8 mouse cellular contexts compared by ENCODE assay signal in genomic region chr19:53676228-53676627, GRCm38 (mm10). TPM values are rescaled to one million over a fixed set of nuclear protein-coding genes. Genes with fewer than 3 reads are reported as not detected.
DNase-seq lines count a peak whose midpoint lies in the region; ATAC-seq lines count a peak whose summit lies in the region.

No protein-coding gene starts in this region.

- WGBS in kidney, embryonic 16.5 days = under 1% methylated on average over 26 of the region's 26 CpGs
- WGBS in embryonic facial prominence, embryonic 13.5 days = 2% methylated on average over 26 of the region's 26 CpGs
- 1% methylated on average over 26 of the region's 26 CpGs for WGBS in intestine, embryonic 14.5 days
- WGBS in neural tube, embryonic 13.5 days = under 1% methylated on average over 26 of the region's 26 CpGs

- H3K4me3 ChIP-seq in kidney, embryonic 16.5 days (ENCODE audit: low read length) = peak overlapping the region; percentile 70
- H3K4me3 ChIP-seq in embryonic facial prominence, embryonic 13.5 days = peak overlapping the region; percentile 68
- peak overlapping the region; percentile 46 for H3K4me3 ChIP-seq in intestine, embryonic 14.5 days (ENCODE audit: low read depth, low read length)
- H3K4me3 ChIP-seq in neural tube, embryonic 13.5 days = peak overlapping the region; percentile 61

- H3K27me3 ChIP-seq in kidney, embryonic 16.5 days (ENCODE audit: insufficient read depth, low read length) = peaks cover 55% of the 10 kb centered on the region
- H3K27me3 ChIP-seq in embryonic facial prominence, embryonic 13.5 days = peaks cover 63% of the 10 kb centered on the region
- H3K27me3 ChIP-seq in intestine, embryonic 14.5 days (replicated peaks; ENCODE audit: control insufficient read depth, insufficient read depth, low read length) = peaks cover 70% of the 10 kb centered on the region
- H3K27me3 ChIP-seq in neural tube, embryonic 13.5 days = peaks cover 78% of the 10 kb centered on the region

- H3K27ac ChIP-seq in kidney, embryonic 16.5 days (ENCODE audit: low read length) = no peak overlapping the region
- no peak overlapping the region for H3K27ac ChIP-seq in embryonic facial prominence, embryonic 13.5 days
- H3K27ac ChIP-seq in intestine, embryonic 14.5 days (ENCODE audit: low read depth) = no peak overlapping the region
- no peak overlapping the region for H3K27ac ChIP-seq in neural tube, embryonic 13.5 days (replicated peaks)

- DNase-seq in kidney, postnatal 14 days = no peak
- peak; percentile 68 for DNase-seq in intestine, embryonic 14.5 days (ENCODE audit: low spot score)
- no peak for DNase-seq in ovary, adult 18-20 months (ENCODE audit: low spot score)
- no peak for DNase-seq in right cerebral cortex, postnatal 25 days
- no peak for DNase-seq in left cerebral cortex, adult 11 months (ENCODE audit: low spot score)

- H3K4me1 ChIP-seq in kidney, embryonic 16.5 days (ENCODE audit: insufficient read depth, low read length) = peaks cover 8% of the 10 kb centered on the region
- H3K4me1 ChIP-seq in embryonic facial prominence, embryonic 13.5 days = peaks cover 22% of the 10 kb centered on the region
- peaks cover 9% of the 10 kb centered on the region for H3K4me1 ChIP-seq in intestine, embryonic 14.5 days (replicated peaks; ENCODE audit: control insufficient read depth, insufficient read depth, low read length)
- peaks cover 27% of the 10 kb centered on the region for H3K4me1 ChIP-seq in neural tube, embryonic 13.5 days (replicated peaks)

- peak overlapping the region; percentile 100 for H3K4me2 ChIP-seq in kidney, embryonic 16.5 days (replicated peaks; ENCODE audit: low read depth, low read length)
- peak overlapping the region; percentile 99 for H3K4me2 ChIP-seq in embryonic facial prominence, embryonic 13.5 days
- peak overlapping the region; percentile 100 for H3K4me2 ChIP-seq in intestine, embryonic 14.5 days (ENCODE audit: low read length)
- H3K4me2 ChIP-seq in neural tube, embryonic 13.5 days = peak overlapping the region; percentile 100

- ATAC-seq in kidney, embryonic 16.5 days (ENCODE audit: low FRiP score, low TSS enrichment) = peak; percentile 47; the same call in 1 of the 2 replicates
- no peak for ATAC-seq in embryonic facial prominence, embryonic 13.5 days (ENCODE audit: insufficient number of reproducible peaks, insufficient read depth, low FRiP score, low TSS enrichment, low read depth)
- ATAC-seq in intestine, embryonic 14.5 days (replicated peaks; ENCODE audit: low FRiP score, low TSS enrichment, low read depth) = 0 out of 2 replicates have a peak, but pooled peaks have one; percentile 53
- ATAC-seq in neural tube, embryonic 13.5 days (ENCODE audit: low read depth) = peak; percentile 55; the same call in 1 of the 2 replicates

- no peaks in the 10 kb centered on the region for H3K9me3 ChIP-seq in kidney, embryonic 16.5 days (ENCODE audit: low read length)
- H3K9me3 ChIP-seq in embryonic facial prominence, embryonic 13.5 days = no peaks in the 10 kb centered on the region
- no peaks in the 10 kb centered on the region for H3K9me3 ChIP-seq in intestine, embryonic 14.5 days (ENCODE audit: control insufficient read depth, low read length)
- H3K9me3 ChIP-seq in neural tube, embryonic 13.5 days = no peaks in the 10 kb centered on the region

- H3K36me3 ChIP-seq in kidney, embryonic 16.5 days (ENCODE audit: insufficient read depth, low read length) = no peaks in the 10 kb centered on the region
- H3K36me3 ChIP-seq in embryonic facial prominence, embryonic 13.5 days = no peaks in the 10 kb centered on the region
- H3K36me3 ChIP-seq in intestine, embryonic 14.5 days (ENCODE audit: control insufficient read depth, insufficient read depth, low read length) = no peaks in the 10 kb centered on the region
- H3K36me3 ChIP-seq in neural tube, embryonic 13.5 days = no peaks in the 10 kb centered on the region

- peak overlapping the region; percentile 65; the same call in 1 of the 2 replicates for H3K9ac ChIP-seq in kidney, embryonic 16.5 days (replicated peaks; ENCODE audit: low read length)
- no peak overlapping the region; the same call in 1 of the 2 replicates for H3K9ac ChIP-seq in embryonic facial prominence, embryonic 13.5 days
- H3K9ac ChIP-seq in intestine, embryonic 14.5 days (ENCODE audit: low read length) = no peak overlapping the region
- peak overlapping the region; percentile 74 for H3K9ac ChIP-seq in neural tube, embryonic 13.5 days

RNA-seq across cellular contexts. Expression of gene Rbm20, which starts 0.9 kb away (rescaled TPM):
- polyA plus RNA-seq in kidney, embryonic 16.5 days (2015; fragmentation: Nextera tagmentation; extraction: Ambion mirVana) = 2.5 and 3.1 TPM in 2 replicates
- 3.1 and 4.2 TPM in 2 replicates for polyA plus RNA-seq in embryonic facial prominence, embryonic 13.5 days (2015; fragmentation: Nextera tagmentation; extraction: Ambion mirVana)
- 0.62 and 0.63 TPM in 2 replicates for polyA plus RNA-seq in intestine, embryonic 14.5 days (2014; fragmentation: Nextera tagmentation; extraction: Ambion mirVana)
- 0.47 and 0.88 TPM in 2 replicates for polyA plus RNA-seq in neural tube, embryonic 13.5 days (2015; fragmentation: Nextera tagmentation; extraction: Ambion mirVana)

Comparison
In these comparisons a context has a peak if more than half of its experiments do, and no peak if none do; other contexts are left out.
1. H3K9ac ChIP-seq: peak in kidney, embryonic 16.5 days (single experiment) and neural tube, embryonic 13.5 days (single experiment); none in embryonic facial prominence, embryonic 13.5 days (single experiment) and intestine, embryonic 14.5 days (single experiment).
2. Peak in every context shown above with its lines, with median percentiles within 50 percentile points of each other: H3K4me2 ChIP-seq and H3K4me3 ChIP-seq.